Mouse (Mus musculus): Measurements from ENCODE around the gene Anks1b. TPM values are rescaled to one million over a fixed set of nuclear protein-coding genes. Genes with fewer than 3 reads are reported as not detected.

Anks1b gene
- polyA plus RNA-seq, 1 experiment from 2014 or later, result 0.21 TPM

DNA sequence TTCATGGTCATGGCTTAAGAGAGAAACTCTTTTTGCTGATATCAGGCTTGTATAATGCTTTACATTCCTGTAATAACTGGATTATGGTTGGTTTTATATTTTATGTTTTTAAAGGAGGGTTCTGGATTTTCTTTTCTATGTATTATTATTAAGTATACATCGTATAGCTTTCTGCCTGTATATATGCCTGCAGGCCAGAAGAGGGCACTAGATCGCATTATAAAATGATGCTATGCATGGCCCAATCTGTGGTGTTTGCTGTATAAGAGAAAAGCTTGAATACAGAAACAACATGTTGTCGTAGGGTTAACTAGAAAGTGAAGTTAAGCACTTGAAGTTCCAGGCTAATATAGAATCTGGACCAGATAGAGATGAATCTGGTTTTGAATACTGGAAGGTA, 362.0 kb downstream of the Anks1b start:
- Histone ChIP-seq H3K4me3 (ENCODE audit: low read depth, low read length) (no peak overlapping the region), H3K4me1 (ENCODE audit: insufficient read depth, low read depth, low read length) (no peaks in the 10 kb centered on the region), H3K4me2 (replicated peaks; ENCODE audit: low read depth, low read length) (no peak overlapping the region), H3K9me3 (ENCODE audit: low read length) (no peaks in the 10 kb centered on the region), H3K27ac (ENCODE audit: low read length) (no peak overlapping the region), H3K27me3 (replicated peaks; ENCODE audit: insufficient read depth, low read length) (no peaks in the 10 kb centered on the region), H3K9ac (replicated peaks; ENCODE audit: low read depth) (no peak overlapping the region), H3K36me3 (ENCODE audit: insufficient read depth, low read length) (no peaks in the 10 kb centered on the region)
- no peak for ATAC-seq
- no peak for DNase-seq (ENCODE audit: low spot score)
- 71% methylated on average over 3 of the region's 3 CpGs for WGBS
- no peak for TF ChIP-seq CTCF (IDR thresholded peaks at IDR 0.05)
- no peak for TF ChIP-seq EP300 (IDR thresholded peaks at IDR 0.05)

DNA sequence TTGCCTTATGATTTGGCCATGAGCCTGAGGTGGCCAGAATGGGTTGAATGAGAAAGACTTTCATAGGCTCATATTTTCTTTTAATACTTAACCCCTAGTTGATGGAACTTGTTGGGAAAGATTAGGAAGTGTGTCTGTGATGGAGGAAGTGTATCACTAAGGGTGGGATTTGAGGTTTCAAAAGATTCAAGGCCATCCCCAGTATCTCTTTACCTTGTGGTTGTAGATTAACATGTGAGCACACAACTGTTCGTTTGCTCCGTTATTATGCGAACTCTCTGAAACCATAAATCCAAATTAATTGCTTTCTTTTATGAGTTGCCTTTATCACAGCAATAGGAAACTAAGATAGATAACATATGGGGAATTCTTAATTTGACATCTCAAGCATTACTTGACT, 364.0 kb downstream of the Anks1b start:
- Histone ChIP-seq H3K9me3 (ENCODE audit: low read length) (no peaks in the 10 kb centered on the region), H3K27ac (ENCODE audit: low read length) (no peak overlapping the region), H3K4me3 (ENCODE audit: low read depth, low read length) (no peak overlapping the region), H3K4me2 (replicated peaks; ENCODE audit: low read depth, low read length) (no peak overlapping the region), H3K36me3 (ENCODE audit: insufficient read depth, low read length) (no peaks in the 10 kb centered on the region), H3K27me3 (replicated peaks; ENCODE audit: insufficient read depth, low read length) (no peaks in the 10 kb centered on the region), H3K9ac (replicated peaks; ENCODE audit: low read depth) (no peak overlapping the region), H3K4me1 (ENCODE audit: insufficient read depth, low read depth, low read length) (no peaks in the 10 kb centered on the region)
- WGBS, result 92% methylated on average over 3 of the region's 3 CpGs
- ATAC-seq, result no peak
- TF ChIP-seq CTCF (IDR thresholded peaks at IDR 0.05) (no peak), EP300 (IDR thresholded peaks at IDR 0.05) (no peak)
- no peak for DNase-seq (ENCODE audit: low spot score)

DNA sequence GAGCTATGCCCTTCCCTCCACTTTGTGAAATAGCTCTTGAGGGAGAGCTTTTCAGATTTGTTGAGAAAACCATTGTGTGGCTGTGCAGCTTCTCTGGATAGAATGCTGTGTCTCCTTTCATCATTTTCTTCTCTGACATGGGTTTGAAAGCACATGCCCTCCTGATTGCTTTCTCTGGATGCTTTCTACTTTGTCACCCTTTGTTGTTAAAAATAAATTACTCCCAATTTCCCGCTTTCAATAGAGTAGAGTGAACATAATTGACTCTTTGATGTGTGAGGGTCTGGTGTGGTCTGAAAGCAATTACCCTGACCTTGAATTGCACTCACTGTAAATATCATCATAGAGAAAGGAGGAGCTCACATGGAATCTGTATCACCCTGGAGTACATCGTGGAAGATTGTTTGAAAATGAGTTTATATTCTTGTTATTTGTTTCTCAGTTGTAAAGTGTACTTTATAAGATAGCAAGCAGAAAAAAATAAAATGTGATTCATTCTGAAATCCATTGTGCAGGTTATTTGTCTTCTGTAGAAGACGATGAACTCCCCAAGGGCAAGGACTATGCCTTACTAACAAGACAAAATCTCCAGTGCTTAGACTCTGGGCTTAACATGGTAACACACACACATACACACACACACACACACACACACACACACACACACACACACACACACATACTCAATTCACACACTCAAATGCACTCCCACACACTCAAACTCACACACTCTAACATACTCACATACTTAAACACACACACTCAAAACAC, 385.8 kb downstream of the Anks1b start:
- WGBS, result 57% methylated on average over 3 of the region's 3 CpGs

DNA sequence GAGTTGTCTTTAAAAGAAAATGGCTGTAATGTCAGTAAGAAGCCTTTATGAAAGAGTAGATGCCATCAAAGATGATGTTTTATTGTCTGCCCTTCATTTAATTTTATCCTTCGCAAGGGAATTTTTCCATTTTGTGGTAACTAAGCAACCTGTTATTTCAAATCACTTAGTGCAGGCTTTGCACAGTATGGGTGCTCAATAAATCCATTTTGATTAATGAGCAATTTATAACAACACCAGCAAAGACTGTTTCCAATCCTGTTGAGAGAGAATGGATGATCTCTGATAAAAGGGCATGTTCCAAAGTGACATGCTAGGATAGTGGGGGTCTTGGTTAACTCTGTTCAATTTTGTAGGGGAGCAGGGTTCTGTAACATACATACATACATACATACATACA, 398.0 kb downstream of the Anks1b start:
- Histone ChIP-seq H3K27ac (ENCODE audit: low read length) (no peak overlapping the region), H3K36me3 (ENCODE audit: insufficient read depth, low read length) (no peaks in the 10 kb centered on the region)

More for the DNA sequence above, 385.8 kb downstream of the Anks1b start:
- Histone ChIP-seq H3K4me3 (ENCODE audit: low read depth, low read length) (no peak overlapping the region), H3K9ac (replicated peaks; ENCODE audit: low read depth) (no peak overlapping the region), H3K4me1 (ENCODE audit: insufficient read depth, low read depth, low read length) (no peaks in the 10 kb centered on the region), H3K27me3 (replicated peaks; ENCODE audit: insufficient read depth, low read length) (no peaks in the 10 kb centered on the region), H3K36me3 (ENCODE audit: insufficient read depth, low read length) (no peaks in the 10 kb centered on the region), H3K9me3 (ENCODE audit: low read length) (no peaks in the 10 kb centered on the region), H3K27ac (ENCODE audit: low read length) (no peak overlapping the region), H3K4me2 (replicated peaks; ENCODE audit: low read depth, low read length) (no peak overlapping the region)
- no peak for DNase-seq (ENCODE audit: low spot score)
- ATAC-seq, result no peak
- TF ChIP-seq CTCF (IDR thresholded peaks at IDR 0.05) (no peak), EP300 (IDR thresholded peaks at IDR 0.05) (no peak)

DNA sequence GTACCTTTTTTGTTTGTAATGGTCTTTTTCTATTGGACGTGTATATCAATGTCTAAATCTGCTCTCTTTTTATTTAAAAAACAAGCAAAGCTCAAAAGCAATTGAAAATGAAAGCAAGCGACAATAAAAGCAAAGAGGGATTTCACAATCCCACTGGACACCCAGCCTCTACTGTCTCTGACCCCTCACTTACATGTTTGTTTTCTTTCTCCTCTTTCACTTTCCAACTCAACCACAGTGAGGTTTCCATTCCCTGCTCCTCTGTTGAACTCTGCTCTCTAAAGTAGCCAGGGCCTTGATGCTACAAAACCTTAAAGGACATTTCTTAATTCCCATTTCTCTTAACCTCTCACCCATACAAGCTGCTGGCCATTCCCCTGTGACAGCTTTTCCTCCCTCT, 400.0 kb downstream of the Anks1b start:
- Histone ChIP-seq H3K27ac (ENCODE audit: low read length) (no peak overlapping the region), H3K4me2 (replicated peaks; ENCODE audit: low read depth, low read length) (no peak overlapping the region), H3K9ac (replicated peaks; ENCODE audit: low read depth) (no peak overlapping the region), H3K9me3 (ENCODE audit: low read length) (no peaks in the 10 kb centered on the region), H3K4me3 (ENCODE audit: low read depth, low read length) (no peak overlapping the region), H3K36me3 (ENCODE audit: insufficient read depth, low read length) (no peaks in the 10 kb centered on the region), H3K4me1 (ENCODE audit: insufficient read depth, low read depth, low read length) (no peaks in the 10 kb centered on the region), H3K27me3 (replicated peaks; ENCODE audit: insufficient read depth, low read length) (no peaks in the 10 kb centered on the region)
- WGBS, result 72% methylated on average over 2 of the region's 2 CpGs
- no peak for ATAC-seq
- TF ChIP-seq CTCF (IDR thresholded peaks at IDR 0.05), result no peak
- TF ChIP-seq EP300 (IDR thresholded peaks at IDR 0.05), result no peak
- no peak for DNase-seq (ENCODE audit: low spot score)

More for the DNA sequence above, 398.0 kb downstream of the Anks1b start:
- TF ChIP-seq EP300 (IDR thresholded peaks at IDR 0.05) (no peak), CTCF (IDR thresholded peaks at IDR 0.05) (no peak)
- WGBS, result 90% methylated on average over 1 of the region's 1 CpGs
- no peak for ATAC-seq
- Histone ChIP-seq H3K4me2 (replicated peaks; ENCODE audit: low read depth, low read length) (no peak overlapping the region), H3K9ac (replicated peaks; ENCODE audit: low read depth) (no peak overlapping the region), H3K4me3 (ENCODE audit: low read depth, low read length) (no peak overlapping the region), H3K4me1 (ENCODE audit: insufficient read depth, low read depth, low read length) (no peaks in the 10 kb centered on the region), H3K9me3 (ENCODE audit: low read length) (no peaks in the 10 kb centered on the region), H3K27me3 (replicated peaks; ENCODE audit: insufficient read depth, low read length) (no peaks in the 10 kb centered on the region)
- no peak for DNase-seq (ENCODE audit: low spot score)

DNA sequence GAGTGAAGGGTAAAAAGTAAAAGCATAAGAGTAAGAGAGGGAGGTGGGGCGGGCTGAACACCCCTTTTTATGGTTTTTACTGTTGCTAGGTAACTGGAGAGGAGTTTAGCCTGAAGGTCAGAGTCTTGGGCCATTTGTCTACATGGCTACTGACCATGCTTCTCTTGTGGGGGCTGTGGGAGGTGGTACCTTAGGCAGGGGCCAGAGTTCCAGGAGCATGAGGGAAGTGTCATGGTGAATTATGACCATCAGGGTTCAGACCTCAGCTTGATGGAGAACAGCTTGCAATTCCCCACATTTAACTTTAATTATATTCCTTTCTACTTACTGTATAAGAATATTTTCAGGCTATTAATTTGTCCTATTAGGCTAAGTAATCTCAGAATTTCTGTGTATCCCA, 413.3 kb downstream of the Anks1b start:
- Histone ChIP-seq H3K36me3 (ENCODE audit: insufficient read depth, low read length) (no peaks in the 10 kb centered on the region), H3K27ac (ENCODE audit: low read length) (no peak overlapping the region), H3K4me1 (ENCODE audit: insufficient read depth, low read depth, low read length) (no peaks in the 10 kb centered on the region), H3K9ac (replicated peaks; ENCODE audit: low read depth) (no peak overlapping the region), H3K4me2 (replicated peaks; ENCODE audit: low read depth, low read length) (no peak overlapping the region), H3K27me3 (replicated peaks; ENCODE audit: insufficient read depth, low read length) (no peaks in the 10 kb centered on the region), H3K9me3 (ENCODE audit: low read length) (no peaks in the 10 kb centered on the region), H3K4me3 (ENCODE audit: low read depth, low read length) (no peak overlapping the region)
- ATAC-seq, result no peak
- DNase-seq (ENCODE audit: low spot score), result no peak
- TF ChIP-seq CTCF (IDR thresholded peaks at IDR 0.05) (no peak), EP300 (IDR thresholded peaks at IDR 0.05) (no peak)
- 31% methylated on average over 1 of the region's 1 CpGs for WGBS

Data from lung, postnatal 0 days (tissue).